Mouse (Mus musculus) megakaryocyte, embryonic 14.5 days (primary cell): Measurements from ENCODE around the gene Atp2b2.

Source experiments
- FLI1 ChIP-seq: IDR thresholded peaks from 2 replicates; pipeline ENCODE4 v1.6.1; 2012; ENCODE audit warnings: low read length, inconsistent platforms, mixed read lengths
- GATA1 ChIP-seq: IDR thresholded peaks from 3 replicates; pipeline ENCODE4 v1.6.1; 2012; ENCODE audit warnings: mixed read lengths, low read length, inconsistent platforms, borderline replicate concordance

DNA sequence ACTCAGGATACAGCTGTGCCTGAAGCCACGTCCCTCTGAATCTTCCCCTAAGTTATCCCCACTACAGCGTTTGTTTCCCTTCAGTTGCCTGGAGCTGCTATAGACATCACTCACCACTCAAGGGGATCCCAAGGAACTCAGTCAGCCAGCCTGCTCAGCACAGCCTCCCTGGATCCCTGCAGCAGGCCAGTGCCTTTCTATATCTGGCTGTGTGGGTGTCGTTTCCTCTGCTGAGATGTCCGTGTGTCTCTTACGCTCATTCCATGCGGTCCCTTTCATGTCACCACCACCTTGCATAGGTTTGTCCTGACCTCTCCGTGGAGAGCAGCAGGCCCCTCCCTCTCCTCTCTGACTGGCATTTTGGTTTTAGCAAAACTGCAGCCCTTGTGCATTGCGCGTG is 171.6 kb downstream of the Atp2b2 start:
- TF ChIP-seq GATA1 (no peak), FLI1 (no peak)
